In the genomic region with DNA sequence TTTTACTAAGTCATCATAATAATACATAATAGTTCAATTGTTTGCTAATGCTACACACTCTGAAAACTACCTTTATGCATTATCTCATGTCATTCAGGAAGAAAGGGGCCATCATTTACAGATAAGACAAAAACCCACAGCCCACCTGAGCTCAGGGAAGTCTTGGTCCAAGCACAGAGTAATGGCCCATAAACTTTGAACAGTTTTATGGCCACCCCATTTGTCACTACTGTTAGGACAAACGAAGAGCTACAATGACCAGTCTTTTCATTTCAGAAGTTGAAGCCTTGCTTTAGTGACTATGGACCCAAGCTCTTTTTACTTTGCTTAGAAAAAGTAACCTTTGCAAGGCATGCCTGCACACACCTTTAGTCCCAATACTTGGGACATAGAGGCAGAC, we compare ENCODE assay signal across 27 mouse cellular contexts.
"Had no signal": no experiment of that assay in that cellular context is flagged by ENCODE, and none has a peak within 500 bp of the region (broad histone marks: within the 10 kb centered on the region; RNA-seq: fewer than 3 reads in every experiment).

No protein-coding gene starts in this region.

- DNase-seq: cerebellum, adult 18-20 months; cerebellum, adult 2 months; cerebellum, adult 8-10 months; cerebellum, adult 9-10 months; cerebellum, adult 9-11 months; cerebellum, postnatal 10 days; cerebellum, postnatal 14 days; cerebellum, postnatal 25 days; cerebellum, postnatal 36 days; embryo, embryonic 11 days; forebrain, postnatal 0 days; gastrocnemius, adult 2 months; gastrocnemius, postnatal 10 days; gastrocnemius, postnatal 14 days; gastrocnemius, postnatal 25 days; gastrocnemius, postnatal 36 days had no signal

- H3K4me3 ChIP-seq: embryonic facial prominence, embryonic 10.5 days; embryonic facial prominence, embryonic 12.5 days; embryonic facial prominence, embryonic 13.5 days; embryonic facial prominence, embryonic 15.5 days; erythroblast, embryonic 14.5 days; forebrain, embryonic 10.5 days; forebrain, embryonic 12.5 days; forebrain, embryonic 13.5 days; forebrain, embryonic 15.5 days; gastrocnemius, adult 2 months had no signal

- H3K27ac ChIP-seq: embryonic facial prominence, embryonic 10.5 days; embryonic facial prominence, embryonic 12.5 days; embryonic facial prominence, embryonic 13.5 days; embryonic facial prominence, embryonic 15.5 days; forebrain, embryonic 10.5 days; forebrain, embryonic 12.5 days; forebrain, embryonic 13.5 days; forebrain, embryonic 15.5 days; gastrocnemius, adult 2 months had no signal

- ATAC-seq: forebrain, embryonic 13.5 days; forebrain, embryonic 14.5 days; forebrain, embryonic 15.5 days; forebrain, embryonic 16.5 days; forebrain, postnatal 0 days had no signal

- H3K4me1 ChIP-seq: embryonic facial prominence, embryonic 12.5 days; embryonic facial prominence, embryonic 13.5 days; embryonic facial prominence, embryonic 15.5 days; forebrain, embryonic 12.5 days; forebrain, embryonic 13.5 days; forebrain, embryonic 15.5 days had no signal

- H3K9ac ChIP-seq: embryonic facial prominence, embryonic 12.5 days; embryonic facial prominence, embryonic 13.5 days; embryonic facial prominence, embryonic 15.5 days; forebrain, embryonic 12.5 days; forebrain, embryonic 13.5 days; forebrain, embryonic 15.5 days; forebrain, postnatal 0 days had no signal

- H3K36me3 ChIP-seq: embryonic facial prominence, embryonic 10.5 days; embryonic facial prominence, embryonic 12.5 days; embryonic facial prominence, embryonic 13.5 days; embryonic facial prominence, embryonic 15.5 days; forebrain, embryonic 10.5 days; forebrain, embryonic 12.5 days; forebrain, embryonic 15.5 days had no signal

- H3K27me3 ChIP-seq: embryonic facial prominence, embryonic 12.5 days; embryonic facial prominence, embryonic 15.5 days; forebrain, embryonic 12.5 days; forebrain, embryonic 13.5 days; forebrain, embryonic 15.5 days had no signal

- H3K4me2 ChIP-seq: embryonic facial prominence, embryonic 12.5 days; embryonic facial prominence, embryonic 13.5 days; embryonic facial prominence, embryonic 15.5 days; forebrain, embryonic 12.5 days; forebrain, embryonic 13.5 days; forebrain, embryonic 15.5 days had no signal

- H3K9me3 ChIP-seq: embryonic facial prominence, embryonic 10.5 days; embryonic facial prominence, embryonic 12.5 days; embryonic facial prominence, embryonic 13.5 days; embryonic facial prominence, embryonic 15.5 days; forebrain, embryonic 10.5 days; forebrain, embryonic 12.5 days; forebrain, embryonic 13.5 days; forebrain, embryonic 15.5 days had no signal
